Mouse (Mus musculus) activated CD4-positive, CD25-positive, alpha-beta regulatory T cell, adult 4 months (primary cell): ENCODE data around the gene Slc2a4. TPM values are rescaled to one million over a fixed set of nuclear protein-coding genes. Genes with fewer than 3 reads are reported as not detected.

Experiments
- ATAC-seq: one replicate; pipeline ENCODE4 v1.8.0; 2017
- polyA plus RNA-seq, 2 experiments: library from polyadenylated mRNA; unstranded; fragments of 100-300 nt; shearing (Covaris generic); gene quantifications; one replicate each; pipeline ENCODE4 v1.2.1; 2017

The Slc2a4 gene
- polyA plus RNA-seq = not detected

DNA sequence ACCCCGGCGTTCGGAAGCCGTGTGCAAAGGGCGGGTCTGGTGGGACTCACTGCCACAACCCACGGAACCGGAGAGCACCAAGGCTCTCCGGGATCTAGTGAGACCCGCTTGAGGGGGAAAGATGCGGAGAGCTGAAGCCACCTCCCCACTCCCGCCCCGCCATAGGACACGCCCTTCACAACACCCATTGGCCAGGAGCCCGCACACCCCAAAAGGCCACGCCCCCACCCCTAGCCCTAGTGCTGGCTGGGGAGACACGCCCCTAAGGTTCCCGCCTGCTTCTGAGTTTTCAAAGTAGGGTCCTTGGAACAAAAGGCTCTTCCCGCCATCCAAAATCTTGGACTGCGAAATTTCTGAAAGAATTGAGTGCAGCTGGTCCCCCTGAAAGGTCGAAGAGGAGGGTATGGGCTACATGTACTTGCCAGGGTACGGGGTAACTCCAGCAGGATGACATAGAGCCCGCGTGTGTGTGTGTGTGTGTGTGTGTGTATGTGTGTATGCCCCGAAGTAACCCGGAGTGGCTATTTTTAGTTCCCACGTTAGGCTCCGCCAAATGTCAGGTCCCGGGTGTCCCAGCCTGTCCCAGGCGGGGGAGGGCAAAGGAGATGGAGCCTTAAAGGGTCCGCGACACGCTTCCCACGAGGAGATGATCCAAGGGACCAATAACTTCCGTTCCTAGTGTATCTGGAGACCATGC, at the start of gene Slc2a4:
TSS of gene Slc2a4 (minus strand) at position 123 of the 697 bp plus-strand sequence.
- ATAC-seq = peak; percentile 82

DNA sequence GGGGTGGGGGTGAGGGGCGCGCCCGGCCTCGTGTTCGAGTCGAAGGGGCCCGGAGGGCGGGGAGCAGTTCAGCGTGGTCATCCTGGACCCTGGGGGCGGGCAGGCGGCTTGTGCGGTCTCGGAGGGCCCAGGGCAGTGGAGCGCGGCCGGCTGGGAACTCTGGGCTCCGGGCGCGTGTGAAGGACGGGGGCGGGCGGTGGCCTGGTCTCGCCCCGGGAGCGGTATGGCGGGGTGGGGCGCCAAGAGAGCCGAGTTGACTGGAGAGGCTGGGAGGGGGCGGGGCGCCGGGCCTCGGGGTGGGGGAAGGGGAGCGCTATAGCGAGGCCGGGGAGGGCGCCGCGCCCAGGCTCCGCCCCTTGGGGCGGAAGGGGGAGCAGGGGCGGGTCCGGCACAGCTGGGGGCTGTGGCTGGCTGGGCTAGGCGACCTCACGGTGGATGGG, 49.1 kb upstream of the Slc2a4 start:
- peak; percentile 13 for ATAC-seq

DNA sequence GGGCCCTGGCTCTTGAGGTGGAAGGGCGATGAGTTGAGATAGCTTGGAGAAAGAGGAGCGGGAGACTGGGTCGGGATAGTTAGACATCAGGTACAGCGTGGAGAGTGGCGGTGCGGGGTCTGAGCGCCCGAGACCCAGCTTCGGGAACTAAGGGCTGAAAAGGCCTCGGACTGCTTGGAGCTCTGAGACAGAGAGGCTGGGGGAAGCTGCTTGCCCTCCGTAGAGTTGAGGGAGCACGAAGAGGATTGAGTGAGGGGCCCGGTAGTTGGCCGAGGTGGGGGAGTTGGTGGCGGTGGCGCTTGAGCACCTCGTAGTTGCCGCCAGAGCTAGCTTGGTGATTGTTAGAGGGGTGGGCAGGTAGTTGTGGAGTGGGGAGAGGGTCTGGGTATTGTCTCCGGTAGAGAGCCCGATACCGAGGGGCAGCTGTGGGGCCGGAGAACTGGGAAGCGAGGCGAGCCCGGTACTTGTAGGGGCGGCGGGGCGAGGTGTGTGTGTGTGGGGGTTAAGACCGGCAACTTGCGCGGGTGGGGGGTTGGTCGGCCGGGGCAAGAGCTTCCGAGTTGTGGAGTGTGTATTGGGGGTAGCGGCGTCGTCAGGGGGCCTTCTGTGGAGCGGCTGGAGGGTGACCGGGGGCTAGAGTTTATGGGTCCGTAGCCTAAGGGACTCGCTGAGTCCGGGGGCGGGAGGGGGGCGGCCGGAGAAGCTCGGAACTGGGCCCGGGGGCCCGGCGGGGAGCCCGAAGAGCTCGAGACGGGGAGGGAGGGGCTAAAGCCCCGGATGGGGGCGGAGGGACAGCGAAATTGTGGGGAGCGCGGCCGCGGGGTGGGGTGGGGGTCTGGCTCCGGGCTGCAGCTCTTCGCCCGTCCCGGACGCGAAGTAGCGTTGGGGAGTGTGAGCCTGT, 48.4 kb upstream of the Slc2a4 start:
- ATAC-seq = no peak

DNA sequence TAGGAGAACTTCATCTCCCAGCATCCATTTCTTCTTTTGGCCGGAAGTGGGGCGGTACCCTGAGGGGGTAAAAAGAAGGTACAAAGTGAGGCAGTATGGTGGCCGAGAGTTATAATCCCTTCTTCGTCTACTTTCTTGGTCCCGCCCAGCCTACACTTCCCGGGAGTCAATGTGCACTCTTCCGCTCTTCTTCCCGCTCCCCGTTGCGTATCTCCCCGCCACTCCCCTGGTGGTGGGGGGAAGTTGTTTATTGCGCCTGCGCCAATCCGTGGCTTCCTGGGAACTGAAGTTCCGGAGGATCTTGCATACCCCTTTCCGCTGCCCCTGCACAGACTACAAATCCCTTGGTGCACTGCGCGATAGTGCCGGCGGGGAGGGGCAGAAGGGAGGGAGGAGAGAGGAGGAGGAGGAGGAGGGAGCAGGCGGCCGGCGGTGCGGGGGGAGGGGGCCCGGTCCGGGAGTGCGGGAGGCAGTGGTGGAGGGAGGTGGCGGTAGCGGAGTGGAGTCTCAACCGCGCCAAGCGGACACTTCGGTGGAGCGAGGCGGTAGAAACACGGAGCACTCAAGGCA, 47.5 kb upstream of the Slc2a4 start, which contains the start of gene Phf23:
TSS of gene Phf23 (plus strand) at position 387 of the 570 bp plus-strand sequence.
- ATAC-seq = peak; percentile 58

DNA sequence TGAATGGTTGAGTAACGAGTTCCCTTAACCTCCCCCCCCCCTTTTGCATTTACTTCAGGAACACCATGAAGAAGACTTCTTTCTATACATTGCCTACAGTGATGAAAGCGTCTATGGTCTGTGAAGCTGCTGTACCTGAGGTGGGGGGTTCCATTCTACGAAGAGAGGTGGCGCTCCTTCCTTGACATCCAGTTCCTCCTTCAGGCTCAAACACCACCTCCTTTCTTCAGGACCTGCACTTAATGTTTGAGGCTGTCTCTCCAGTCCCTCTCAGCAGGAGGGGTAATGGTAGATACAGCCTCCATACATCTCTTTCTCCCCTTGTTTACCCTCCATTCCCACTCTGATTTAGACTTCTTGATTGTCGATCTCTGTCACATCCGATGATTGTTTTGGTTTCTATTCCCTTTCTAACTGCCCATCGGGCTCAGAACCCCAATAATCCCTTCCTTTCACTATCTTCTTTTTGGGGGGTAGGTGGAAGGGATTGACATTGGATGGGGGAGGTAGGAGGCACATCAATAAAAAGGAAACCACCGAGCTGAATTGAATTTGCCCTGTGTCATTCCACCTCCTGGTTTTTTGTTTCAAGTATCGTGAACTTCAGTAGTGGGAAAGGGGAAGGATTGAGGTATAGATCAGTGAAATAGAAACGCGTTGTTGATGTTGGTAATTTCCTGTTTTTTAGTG, 46.6 kb upstream of the Slc2a4 start:
- no peak for ATAC-seq

DNA sequence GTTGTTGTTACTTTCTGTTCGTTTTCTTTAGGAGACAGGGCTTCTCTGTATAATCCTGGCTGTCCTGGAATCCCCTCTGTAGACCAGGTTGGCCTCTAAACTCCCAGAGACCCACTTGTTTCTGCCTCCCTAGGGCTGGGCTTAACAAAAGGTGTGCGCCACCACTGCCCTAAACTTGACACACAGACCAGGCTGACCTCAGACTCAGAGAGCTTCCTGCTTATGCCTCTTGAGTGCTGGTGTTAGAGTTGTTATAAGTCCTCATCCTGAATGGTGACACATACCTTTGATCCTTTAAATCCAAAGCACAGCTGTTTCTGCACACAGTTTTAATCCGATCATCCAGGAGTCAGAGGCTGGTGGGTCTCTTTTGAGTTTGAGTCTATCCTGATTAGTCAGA, 44.9 kb upstream of the Slc2a4 start:
- ATAC-seq = no peak

DNA sequence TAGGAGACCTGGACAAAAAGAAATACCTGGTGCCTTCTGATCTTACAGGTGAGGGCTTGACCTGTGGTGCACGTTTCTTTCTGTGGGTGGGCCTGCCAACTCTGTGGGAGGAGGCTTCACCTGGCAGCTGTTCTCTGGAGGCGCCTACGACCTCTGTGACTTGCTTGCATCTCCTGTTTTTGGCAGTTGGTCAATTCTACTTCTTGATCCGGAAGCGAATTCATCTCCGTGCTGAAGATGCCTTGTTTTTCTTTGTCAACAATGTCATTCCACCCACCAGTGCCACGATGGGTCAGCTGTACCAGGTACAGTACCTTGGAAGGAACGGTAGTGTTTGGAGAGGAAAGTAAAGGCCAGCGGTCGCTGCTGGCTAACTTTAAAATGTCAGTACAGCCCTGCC, 44.4 kb upstream of the Slc2a4 start:
- ATAC-seq = no peak

DNA sequence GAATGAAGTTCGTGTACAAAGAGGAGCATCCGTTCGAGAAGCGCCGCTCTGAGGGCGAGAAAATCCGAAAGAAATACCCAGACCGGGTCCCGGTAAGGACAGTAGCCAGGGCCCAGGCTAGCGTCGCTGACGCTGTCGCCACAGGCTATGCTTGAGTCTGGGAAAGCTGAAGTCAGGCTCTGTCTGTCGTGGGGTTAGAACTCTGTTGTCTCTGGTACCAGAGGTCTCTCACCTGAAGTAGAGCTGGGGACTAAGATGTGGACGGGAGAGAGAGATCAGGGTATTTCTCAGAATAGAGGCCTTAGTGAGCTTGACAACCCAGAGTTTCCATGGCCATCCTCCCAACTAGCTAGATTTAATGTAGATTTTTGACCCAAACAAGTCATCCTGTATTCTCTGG, 43.7 kb upstream of the Slc2a4 start:
- no peak for ATAC-seq

DNA sequence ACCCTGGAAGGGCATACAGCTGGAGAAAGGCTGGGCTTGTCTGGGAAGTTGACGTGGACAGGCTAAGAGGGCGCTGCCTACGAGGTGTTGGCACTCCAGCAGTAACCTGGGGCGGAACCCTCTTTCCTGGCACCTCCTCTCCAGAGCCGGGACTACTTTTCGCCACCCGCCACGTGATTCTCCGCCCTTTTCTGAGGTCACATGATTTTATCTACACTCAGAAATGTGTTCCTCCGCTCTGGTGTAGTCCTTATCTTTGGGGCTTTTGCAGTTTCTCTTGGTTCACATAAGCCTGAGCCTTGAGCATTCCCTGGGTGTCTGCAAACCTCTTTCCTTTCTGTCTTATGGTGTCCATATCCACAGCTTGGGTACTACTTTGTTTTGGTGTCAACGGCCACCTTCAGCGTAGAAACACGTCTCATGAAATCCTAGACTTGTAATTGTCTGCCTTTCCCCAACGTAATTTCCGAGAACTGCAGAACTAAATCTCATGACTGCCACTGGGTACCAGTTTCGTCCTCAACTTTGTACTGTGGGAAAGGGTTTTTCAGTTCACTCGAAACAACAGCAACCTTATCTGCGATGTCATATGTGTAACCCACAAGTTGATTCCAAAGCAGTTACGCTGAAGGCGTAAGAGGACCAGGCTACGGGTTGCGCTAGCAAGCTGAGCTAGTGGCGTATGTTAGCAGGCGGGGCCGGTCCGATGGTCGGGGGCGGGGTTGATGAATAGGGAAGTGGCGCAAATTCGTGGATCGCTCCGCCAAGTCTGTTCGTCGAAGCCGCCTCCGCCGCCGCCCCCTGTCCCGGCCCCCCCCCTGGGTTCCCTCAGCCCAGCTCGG, 43.1 kb upstream of the Slc2a4 start, which contains the start of gene Gabarap:
TSS of gene Gabarap (plus strand) at position 294 of the 842 bp plus-strand sequence.
- ATAC-seq = peak; percentile 53

DNA sequence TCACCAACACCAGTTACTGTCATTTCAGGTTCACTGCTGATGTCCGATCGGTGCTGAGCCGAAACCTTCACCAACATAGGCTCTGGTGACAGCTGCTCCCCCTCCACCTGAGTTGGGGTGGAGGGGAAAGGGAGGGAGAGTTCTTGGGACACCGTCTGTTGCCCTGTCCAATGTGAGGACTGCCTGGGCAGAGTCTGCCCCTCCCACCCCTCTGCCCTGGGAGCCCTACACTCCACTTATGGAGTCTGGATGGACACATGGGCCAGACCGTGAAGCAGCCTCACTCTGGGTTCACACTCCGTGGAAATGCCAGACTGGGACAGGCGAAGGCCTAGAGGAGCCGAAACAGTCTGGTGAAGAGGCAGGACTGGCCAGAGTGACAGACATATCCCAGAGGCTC, 42.0 kb upstream of the Slc2a4 start:
- ATAC-seq = no peak

DNA sequence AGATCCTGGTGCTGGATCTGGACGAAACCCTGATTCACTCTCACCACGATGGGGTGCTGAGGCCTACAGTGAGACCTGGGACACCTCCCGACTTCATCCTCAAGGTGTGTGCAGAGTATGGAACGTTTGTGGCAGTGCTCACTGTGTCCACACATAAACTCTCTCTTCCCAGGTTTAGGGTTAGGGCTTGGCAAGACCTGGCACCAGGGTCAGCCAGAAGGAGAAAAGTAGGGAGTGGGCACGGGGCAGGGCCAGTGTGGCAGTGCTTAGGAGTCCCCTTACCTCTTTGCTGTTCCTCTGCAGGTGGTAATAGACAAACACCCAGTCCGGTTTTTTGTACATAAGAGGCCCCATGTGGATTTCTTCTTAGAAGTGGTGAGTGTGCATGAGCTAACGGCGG, 36.4 kb upstream of the Slc2a4 start:
- no peak for ATAC-seq

DNA sequence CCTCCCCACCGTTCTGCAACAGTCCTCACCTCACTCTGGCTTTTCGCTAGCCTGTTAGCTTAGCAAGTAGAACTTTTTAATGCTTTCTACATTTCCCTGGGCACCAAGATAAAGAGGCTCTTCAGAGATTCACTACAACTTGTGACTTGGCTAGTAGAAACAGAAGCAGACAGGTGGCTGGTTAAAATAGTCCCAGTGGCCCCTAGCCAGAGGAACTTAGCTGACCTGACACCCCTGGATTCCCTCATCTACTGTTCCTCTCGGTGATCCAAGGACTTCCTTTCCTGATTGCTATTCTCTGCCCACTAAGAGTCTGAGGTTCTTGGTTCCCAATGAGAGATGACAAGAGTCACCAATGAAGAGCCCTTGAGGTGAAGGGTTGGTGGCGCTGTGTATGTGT, 35.4 kb upstream of the Slc2a4 start:
- no peak for ATAC-seq

DNA sequence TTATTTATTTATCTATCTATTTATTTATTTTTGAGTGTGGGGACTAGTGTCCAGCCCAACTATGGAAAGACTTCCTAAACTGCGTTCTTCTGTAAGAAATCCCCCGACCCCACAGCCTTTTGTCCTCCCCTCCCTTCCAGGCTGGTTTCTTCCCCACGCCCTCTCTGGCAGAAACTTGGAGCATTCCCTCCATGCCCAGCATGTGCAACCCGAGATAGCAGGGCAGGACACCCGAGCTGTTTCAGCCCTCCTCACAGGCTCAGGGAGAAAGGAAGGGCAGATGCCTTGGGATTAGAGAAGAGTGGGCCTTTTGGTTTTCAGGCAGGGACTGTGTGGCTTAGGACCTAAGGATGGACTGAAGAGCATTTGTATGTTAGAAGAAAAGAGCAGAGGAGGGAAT, 34.9 kb upstream of the Slc2a4 start:
- no peak for ATAC-seq

DNA sequence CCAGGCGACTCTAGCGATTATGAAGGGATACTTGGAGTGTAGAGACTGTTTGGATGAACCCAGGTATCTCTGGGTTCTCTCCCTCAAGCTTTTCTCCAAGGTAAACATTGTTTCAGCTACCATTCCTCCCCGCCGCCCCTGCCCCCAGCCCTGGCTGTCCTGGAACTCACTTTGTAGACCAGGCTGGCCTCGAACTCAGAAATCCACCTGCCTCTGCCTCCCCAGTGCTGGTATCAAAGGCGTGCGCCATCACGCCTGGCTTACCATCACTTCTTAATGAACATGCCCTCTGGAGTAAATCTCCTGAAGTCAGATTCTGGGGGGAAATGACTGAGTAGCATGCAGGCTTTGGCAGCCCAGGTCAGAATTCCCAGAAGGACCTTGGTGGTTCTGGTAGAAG, 34.2 kb upstream of the Slc2a4 start, which contains the start of gene Elp5:
TSS of gene Elp5 (minus strand) at position 293 of the 400 bp plus-strand sequence.
- no peak for ATAC-seq

DNA sequence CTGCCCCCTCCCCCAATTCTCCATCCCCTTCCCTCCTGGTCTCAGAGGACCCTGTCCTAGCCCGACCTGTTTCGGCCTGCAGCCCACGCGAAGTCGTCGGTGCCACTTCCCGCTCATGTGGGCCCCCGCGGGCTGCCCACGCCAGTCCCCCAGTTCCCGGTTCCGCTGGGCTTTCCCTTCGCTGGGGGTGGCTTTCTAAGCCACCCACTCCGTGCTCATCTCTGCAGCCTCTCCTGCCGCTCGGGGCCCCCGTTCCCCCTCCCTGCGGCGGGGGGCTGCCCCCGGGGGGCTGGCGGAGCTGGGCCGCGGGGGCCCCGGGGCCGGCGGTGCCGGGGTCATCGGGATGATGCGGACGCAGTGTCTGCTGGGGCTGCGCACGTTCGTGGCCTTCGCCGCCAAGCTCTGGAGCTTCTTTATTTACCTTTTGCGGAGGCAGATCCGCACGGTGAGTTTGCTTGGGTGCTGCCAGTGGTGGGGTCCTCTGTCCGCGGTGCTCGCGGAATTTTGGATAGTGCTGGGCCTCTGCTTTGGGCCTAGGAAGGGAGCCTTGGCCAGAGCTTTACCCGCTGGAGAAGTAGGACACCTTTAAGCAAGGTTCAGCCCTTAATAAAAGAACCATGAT, 33.3 kb upstream of the Slc2a4 start, which contains the start of gene Ctdnep1:
TSS of gene Ctdnep1 (plus strand) at position 16 of the 622 bp plus-strand sequence.
- peak; percentile 35 for ATAC-seq

DNA sequence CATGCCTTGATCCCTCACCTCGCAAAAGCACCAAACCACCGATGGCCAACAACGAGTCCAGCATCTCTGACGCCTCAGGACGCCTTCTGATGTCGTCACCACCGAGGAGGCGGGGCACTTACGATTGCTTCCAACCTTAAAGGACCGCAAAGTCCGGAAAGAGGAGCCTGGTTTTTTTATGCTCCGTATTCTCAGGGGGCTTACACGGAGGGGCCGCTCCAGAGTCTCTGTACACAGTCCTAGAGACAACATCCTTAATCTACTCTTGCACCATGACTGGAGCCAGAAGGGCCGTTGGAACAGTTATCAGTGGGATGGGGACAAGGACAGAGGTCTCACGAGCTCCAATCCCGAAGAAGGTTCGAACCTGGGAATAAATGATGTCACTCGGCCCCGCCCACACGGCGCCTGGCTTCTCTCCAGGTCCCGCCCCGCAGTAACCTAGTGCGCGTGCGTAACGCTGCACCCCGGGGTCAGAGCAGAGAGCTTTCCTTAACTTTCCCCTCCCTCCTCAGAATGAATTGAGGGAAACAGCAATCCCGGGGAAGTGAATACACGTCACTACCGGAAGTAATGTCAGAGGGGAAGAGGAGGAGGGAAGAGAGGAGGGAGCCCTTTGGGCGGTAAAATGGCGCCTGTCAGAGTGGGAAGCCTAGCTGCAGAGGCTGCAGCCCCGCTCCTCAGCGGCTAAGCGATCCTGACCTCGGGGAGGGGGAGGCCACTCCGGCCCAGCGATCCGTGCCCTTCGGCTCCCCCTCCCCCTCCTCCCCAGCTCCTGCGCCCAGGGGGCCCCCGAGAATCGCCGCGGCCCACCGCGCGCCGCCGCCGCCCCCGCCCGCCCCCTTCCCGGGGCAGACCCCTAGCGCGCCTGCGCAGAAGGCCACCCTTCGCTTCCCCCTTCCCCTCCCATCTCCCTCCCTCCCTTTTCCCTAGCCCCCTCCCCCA, 32.5 kb upstream of the Slc2a4 start:
- peak; percentile 78 for ATAC-seq

DNA sequence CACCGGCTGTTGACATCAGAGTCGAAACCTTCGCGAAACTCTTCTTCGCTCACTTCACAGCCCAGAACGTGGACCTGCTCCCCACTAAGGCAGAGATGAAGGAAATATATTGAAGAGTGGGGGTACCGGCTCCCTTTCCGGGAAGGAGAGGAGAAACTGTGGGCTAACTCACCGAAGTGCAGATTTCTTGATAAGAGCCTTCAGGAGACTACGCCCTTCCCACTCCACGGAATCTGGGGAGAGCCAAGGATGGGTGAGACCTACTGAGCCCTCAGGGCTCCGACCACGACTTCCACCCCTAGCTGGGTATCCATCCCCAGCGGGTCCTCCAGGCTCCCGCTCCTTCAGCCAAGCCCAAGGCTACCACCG, 31.8 kb upstream of the Slc2a4 start:
- ATAC-seq = no peak

DNA sequence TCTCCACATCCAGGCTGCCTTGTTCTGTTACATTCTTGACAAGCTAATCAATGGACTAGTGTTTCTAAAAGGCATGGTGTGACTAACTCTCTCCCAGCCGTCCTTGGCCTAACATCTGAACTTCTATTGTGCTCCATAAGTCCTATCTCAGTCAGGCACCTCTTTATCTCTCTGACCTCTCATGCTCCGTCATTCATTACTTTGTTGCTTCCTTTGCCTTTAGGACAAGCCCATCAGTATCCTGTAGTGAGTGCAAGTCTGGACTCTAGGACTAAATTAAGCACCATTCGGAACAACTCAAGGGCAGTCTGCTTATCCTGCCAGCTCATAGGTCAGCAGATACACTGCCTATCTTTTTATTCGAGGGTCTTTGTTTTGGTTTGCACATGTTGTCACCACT, 28.3 kb upstream of the Slc2a4 start:
- no peak for ATAC-seq

DNA sequence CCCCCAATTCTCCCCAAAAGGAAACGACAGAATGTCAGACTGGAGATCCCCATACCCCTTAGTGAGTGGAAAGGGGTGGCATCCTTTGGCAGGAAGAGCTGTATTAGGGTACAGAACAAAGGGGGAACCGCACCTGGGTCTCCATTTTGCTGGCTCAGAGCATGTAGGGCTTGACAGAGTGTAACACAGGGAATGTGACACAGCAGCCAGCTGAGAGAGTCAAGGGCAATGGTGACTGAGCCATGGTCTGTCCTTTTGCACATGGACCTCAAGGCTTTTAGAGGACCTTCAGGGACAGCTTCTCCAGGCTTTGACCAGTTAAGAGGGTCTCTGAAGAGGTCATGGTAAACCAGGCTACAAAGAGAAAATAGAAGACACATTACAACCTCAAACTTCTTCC, 26.9 kb upstream of the Slc2a4 start:
- ATAC-seq = no peak

DNA sequence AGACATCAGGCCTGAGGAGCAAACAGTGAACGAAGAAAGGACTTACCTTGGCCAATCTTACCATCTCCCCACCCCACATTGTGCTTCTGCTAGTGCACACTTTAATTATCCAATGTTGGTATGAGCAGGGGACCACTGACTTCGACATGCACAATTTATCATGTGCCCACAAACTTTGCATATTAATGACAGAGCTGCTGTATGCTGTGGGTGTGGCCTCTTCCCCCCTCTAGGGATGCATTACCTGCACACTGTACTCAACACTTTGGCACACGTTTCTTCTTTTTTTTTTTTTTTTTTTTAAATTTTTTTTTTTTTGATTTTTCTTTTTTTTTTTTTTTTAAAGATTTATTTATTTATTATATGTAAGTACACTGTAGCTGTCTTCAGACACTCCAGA, 22.8 kb upstream of the Slc2a4 start:
- ATAC-seq = no peak
